Mouse (Mus musculus) limb, embryonic 12.5 days (tissue): Measurements from ENCODE around the gene Vsir. TPM values are rescaled to one million over a fixed set of nuclear protein-coding genes. Genes with fewer than 3 reads are reported as not detected.

Experiments
- ATAC-seq: fragments of 200-750 bp; cut with Nextera tagmentation; 2 replicates; pipeline ENCODE4 v1.8.0; 2017; ENCODE audit warnings: low read depth, moderate TSS enrichment; ENCODE audit not compliant: insufficient number of reproducible peaks, insufficient read depth, low FRiP score, low TSS enrichment
- H3K27ac ChIP-seq: fragments of 300-500 bp; sonication (generic); 2 replicates; pipeline ENCODE4 v1.5.1; 2016; ENCODE audit warnings: mild to moderate bottlenecking, moderate library complexity
- H3K27me3 ChIP-seq: fragments of 300-500 bp; sonication (generic); 2 replicates; pipeline ENCODE4 v1.6.1; 2016; ENCODE audit warnings: mild to moderate bottlenecking, moderate library complexity
- H3K36me3 ChIP-seq: fragments of 300-500 bp; sonication (generic); 2 replicates; pipeline ENCODE4 v1.6.1; 2016; ENCODE audit warnings: mild to moderate bottlenecking, moderate library complexity
- H3K4me1 ChIP-seq: fragments of 300-500 bp; sonication (generic); replicated peaks from 2 replicates; pipeline ENCODE4 v1.6.1; 2016
- H3K4me2 ChIP-seq: fragments of 300-500 bp; sonication (generic); 2 replicates; pipeline ENCODE4 v1.6.1; 2016; ENCODE audit warnings: mild to moderate bottlenecking, moderate library complexity
- H3K4me3 ChIP-seq: fragments of 300-500 bp; sonication (generic); replicated peaks from 2 replicates; pipeline ENCODE4 v1.5.1; 2016; ENCODE audit warnings: mild to moderate bottlenecking
- H3K9ac ChIP-seq: fragments of 300-500 bp; sonication (generic); replicated peaks from 2 replicates; pipeline ENCODE4 v1.6.1; 2016; ENCODE audit warnings: mild to moderate bottlenecking, moderate library complexity
- H3K9me3 ChIP-seq: fragments of 300-500 bp; sonication (generic); 2 replicates; pipeline ENCODE4 v1.6.1; 2016; ENCODE audit warnings: mild to moderate bottlenecking, moderate library complexity
- WGBS: fragments of 180-500 bp; shearing (Covaris S2); methylation state at CpG from one replicate; pipeline ENCODE4 v1.1.7; 2016; 5-methylcytosine and 5-hydroxymethylcytosine counted together
- polyA plus RNA-seq: library from polyadenylated mRNA; unstranded; fragments of >200 nt; fragmentation: Nextera tagmentation; extraction: Ambion mirVana; gene quantifications from 2 replicates; pipeline ENCODE4 v1.2.1, GENCODE M21; 2016

Gene Vsir
- polyA plus RNA-seq, 1 experiment from 2014 or later: 1.8 TPM

GRCm38 (mm10) chr10:60411794-60412193 lies 65.1 kb downstream of the Vsir start:
- H3K27ac ChIP-seq: no peak overlapping the region
- H3K9me3 ChIP-seq: no peaks in the 10 kb centered on the region
- ATAC-seq: no peak
- H3K27me3 ChIP-seq: peaks cover 17% of the 10 kb centered on the region; the same call in 1 of the 2 replicates
- no peaks in the 10 kb centered on the region for H3K36me3 ChIP-seq
- no peaks in the 10 kb centered on the region for H3K4me1 ChIP-seq
- no peak overlapping the region for H3K4me2 ChIP-seq
- H3K9ac ChIP-seq: no peak overlapping the region
- no peak overlapping the region for H3K4me3 ChIP-seq
- 28% methylated on average over 5 of the region's 5 CpGs for WGBS

GRCm38 (mm10) chr10:60413756-60414155 lies 67.1 kb downstream of the Vsir start:
- Histone ChIP-seq H3K4me2 (no peak overlapping the region), H3K4me1 (no peaks in the 10 kb centered on the region), H3K27ac (no peak overlapping the region), H3K9ac (no peak overlapping the region), H3K36me3 (no peaks in the 10 kb centered on the region), H3K9me3 (no peaks in the 10 kb centered on the region), H3K4me3 (no peak overlapping the region), H3K27me3 (peaks cover 17% of the 10 kb centered on the region; the same call in 1 of the 2 replicates)
- no peak for ATAC-seq
- whole genome bisulfite sequencing: 75% methylated on average over 2 of the region's 2 CpGs

- peaks cover 6% of the 10 kb centered on the region; the same call in 1 of the 2 replicates for H3K27me3 ChIP-seq
Measured at GRCm38 (mm10) chr10:60417041-60417440, 70.4 kb downstream of the Vsir start.

GRCm38 (mm10) chr10:60418137-60418536 lies 71.5 kb downstream of the Vsir start:
- Histone ChIP-seq H3K4me2 (no peak overlapping the region), H3K27ac (no peak overlapping the region), H3K9ac (no peak overlapping the region), H3K4me1 (no peaks in the 10 kb centered on the region), H3K27me3 (peaks cover 6% of the 10 kb centered on the region), H3K4me3 (no peak overlapping the region), H3K9me3 (no peaks in the 10 kb centered on the region), H3K36me3 (no peaks in the 10 kb centered on the region)
- 18% methylated on average over 3 of the region's 3 CpGs for WGBS
- no peak for ATAC-seq

More at GRCm38 (mm10) chr10:60417041-60417440, 70.4 kb downstream of the Vsir start:
- no peak overlapping the region for H3K9ac ChIP-seq
- H3K36me3 ChIP-seq: no peaks in the 10 kb centered on the region
- WGBS: 81% methylated on average over 2 of the region's 2 CpGs
- no peak overlapping the region for H3K27ac ChIP-seq
- no peak overlapping the region for H3K4me3 ChIP-seq
- H3K9me3 ChIP-seq: no peaks in the 10 kb centered on the region
- ATAC-seq: no peak
- no peak overlapping the region for H3K4me2 ChIP-seq
- no peaks in the 10 kb centered on the region for H3K4me1 ChIP-seq

GRCm38 (mm10) chr10:60419624-60420023 lies 73.0 kb downstream of the Vsir start:
- no peaks in the 10 kb centered on the region for H3K9me3 ChIP-seq
- H3K27me3 ChIP-seq: peaks cover 6% of the 10 kb centered on the region
- H3K36me3 ChIP-seq: no peaks in the 10 kb centered on the region
- no peak overlapping the region for H3K4me3 ChIP-seq
- H3K9ac ChIP-seq: no peak overlapping the region
- no peak for ATAC-seq
- 15% methylated on average over 4 of the region's 4 CpGs for WGBS
- no peak overlapping the region for H3K4me2 ChIP-seq
- H3K27ac ChIP-seq: no peak overlapping the region
- no peaks in the 10 kb centered on the region for H3K4me1 ChIP-seq

Other genes starting within 250 kb of the Vsir start
- 4.1 and 4.4 TPM in 2 replicates for gene Spock2, start 240.6 kb upstream of the Vsir start, polyA plus RNA-seq
- 2.7 and 3.4 TPM in 2 replicates for gene Chst3, start 127.6 kb upstream of the Vsir start, polyA plus RNA-seq
- gene Psap, start 69.2 kb upstream of the Vsir start, polyA plus RNA-seq: 65.4 and 66.5 TPM in 2 replicates
- 1.6 and 1.8 TPM in 2 replicates for gene Gm17455, start 52.9 kb downstream of the Vsir start, polyA plus RNA-seq